Mouse (Mus musculus) effector memory CD4-positive, alpha-beta T cell, adult 7 months (primary cell): ENCODE data around the gene Chst8. TPM values are rescaled to one million over a fixed set of nuclear protein-coding genes. Genes with fewer than 3 reads are reported as not detected.

Experiments used
- polyA plus RNA-seq: library from polyadenylated mRNA; unstranded; fragments of 100-300 nt; shearing (Covaris generic); gene quantifications from one replicate; pipeline ENCODE4 v1.2.1, GENCODE M21; 2017

Chst8 gene
- polyA plus RNA-seq: 0.18 TPM

GRCm38 (mm10) chr7:34812531-34813111 lies at the start of gene Chst8:
Gene Chst8, minus strand, starts transcription at chr7:34812711.

GRCm38 (mm10) chr7:34656632-34657031 lies 155.9 kb downstream of the Chst8 start, which contains the start of gene Kctd15:
Gene Kctd15, minus strand, starts transcription at chr7:34656732.

Other genes with a start within 250 kb of the Chst8 start
- gene Kctd15, start 156.0 kb downstream of the Chst8 start, polyA plus RNA-seq: not detected
- gene Pepd, start 99.7 kb upstream of the Chst8 start, polyA plus RNA-seq: 31.5 TPM
- gene Cebpg, start 243.9 kb upstream of the Chst8 start, polyA plus RNA-seq: 54.9 TPM